Mouse (Mus musculus) urinary bladder, postnatal 14 days (tissue): ENCODE data around the gene Acr.

ENCODE experiments used
- DNase-seq: peaks from one replicate; pipeline ENCODE4 v3.0.0; 2021; ENCODE audit warnings: low spot score

The Acr gene

GRCm38 (mm10) chr15:89547824-89548601, 20.1 kb upstream of the Acr start:
- no peak for DNase-seq

DNA sequence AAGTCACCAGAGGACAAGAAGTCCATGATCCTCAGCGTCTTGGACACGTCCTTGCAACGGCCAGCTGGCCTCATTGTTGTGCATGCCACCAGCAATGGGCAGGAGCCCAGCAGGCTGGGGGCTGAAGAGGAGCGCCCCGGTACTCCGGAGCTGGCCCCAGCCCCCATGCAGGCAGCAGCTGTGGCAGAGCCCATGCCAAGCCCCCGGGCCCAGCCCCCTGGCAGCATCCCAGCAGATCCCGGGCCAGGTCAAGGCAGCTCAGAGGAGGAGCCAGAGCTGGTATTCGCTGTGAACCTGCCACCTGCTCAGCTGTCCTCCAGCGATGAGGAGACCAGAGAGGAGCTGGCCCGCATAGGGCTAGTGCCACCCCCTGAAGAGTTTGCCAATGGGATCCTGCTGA, 19.3 kb upstream of the Acr start:
- DNase-seq, result no peak

DNA sequence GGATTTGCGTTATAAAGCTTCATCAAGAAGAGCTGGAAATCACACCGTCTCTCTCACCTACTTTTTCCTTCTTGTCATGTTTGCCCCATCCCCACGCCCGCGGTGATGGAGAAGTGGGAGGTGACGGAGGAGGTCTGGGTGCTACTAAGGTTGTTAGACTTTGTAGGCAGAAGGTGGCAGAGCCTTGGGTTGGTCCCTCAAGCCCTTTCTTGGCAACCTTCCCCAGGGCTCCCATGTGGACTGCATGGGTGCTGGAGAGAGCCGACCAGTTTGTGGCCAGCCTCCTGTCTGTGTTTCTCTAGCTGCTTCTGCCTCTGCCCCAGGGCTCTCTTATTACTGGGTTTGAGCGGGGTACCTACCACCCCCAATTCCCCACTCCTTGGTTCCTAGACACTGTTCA, 17.6 kb upstream of the Acr start:
- no peak for DNase-seq

GRCm38 (mm10) chr15:89551733-89552132, 16.4 kb upstream of the Acr start:
- DNase-seq, result no peak

- no peak for DNase-seq
These were observed 12.5 kb upstream of the Acr start for GRCm38 (mm10) chr15:89555591-89555990.

- DNase-seq, result no peak
These were observed 11.5 kb upstream of the Acr start for GRCm38 (mm10) chr15:89556401-89557178.

GRCm38 (mm10) chr15:89557179-89557995, 10.7 kb upstream of the Acr start:
- DNase-seq, result peak; percentile 55

DNA sequence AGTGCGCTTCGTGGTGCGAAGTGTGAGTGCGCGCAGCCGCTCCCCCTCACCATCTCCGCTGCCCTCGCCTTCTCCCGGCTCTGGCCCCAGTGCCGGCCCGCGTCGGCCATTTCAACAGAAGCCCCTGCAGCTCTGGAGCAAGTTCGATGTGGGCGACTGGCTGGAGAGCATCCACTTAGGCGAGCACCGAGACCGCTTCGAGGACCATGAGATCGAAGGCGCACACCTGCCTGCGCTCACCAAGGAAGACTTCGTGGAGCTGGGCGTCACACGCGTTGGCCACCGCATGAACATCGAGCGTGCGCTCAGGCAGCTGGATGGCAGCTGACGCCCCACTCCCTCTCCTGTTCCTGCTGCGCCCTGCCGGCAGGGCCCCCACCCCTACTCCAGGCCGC, 10.1 kb upstream of the Acr start:
- DNase-seq, result no peak

GRCm38 (mm10) chr15:89559202-89559731, 8.9 kb upstream of the Acr start:
- no peak for DNase-seq

DNA sequence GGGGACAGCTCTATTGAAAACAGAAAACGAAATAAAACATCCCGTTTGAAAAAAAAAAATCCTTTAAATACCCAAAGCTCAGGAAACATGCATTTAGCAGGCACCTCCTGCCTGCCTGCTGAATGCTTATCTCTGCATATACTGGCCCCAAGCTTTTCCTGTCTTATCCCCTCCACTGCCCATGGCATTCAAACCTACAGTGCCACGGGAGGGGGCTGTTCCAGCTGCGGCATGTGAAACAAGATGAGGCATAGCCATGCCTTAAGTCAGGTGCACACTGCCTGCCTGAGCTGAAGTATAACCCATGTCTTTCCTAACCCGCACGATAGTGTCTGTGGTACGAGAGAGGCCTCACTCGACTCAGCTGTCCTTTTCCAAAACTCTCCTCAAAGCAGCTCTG, 4.0 kb downstream of the Acr start:
- DNase-seq, result no peak

GRCm38 (mm10) chr15:89582494-89582893, 14.4 kb downstream of the Acr start:
- DNase-seq, result no peak

- DNase-seq, result no peak
These were observed 17.0 kb downstream of the Acr start for GRCm38 (mm10) chr15:89585101-89585500.

- no peak for DNase-seq
These were observed 17.5 kb downstream of the Acr start for GRCm38 (mm10) chr15:89585631-89586030.

- no peak for DNase-seq
These were observed 21.0 kb downstream of the Acr start for GRCm38 (mm10) chr15:89589146-89589545.

GRCm38 (mm10) chr15:89591317-89591716, 23.2 kb downstream of the Acr start:
- DNase-seq, result no peak

- peak; percentile 88 for DNase-seq
These were observed 23.8 kb downstream of the Acr start, which contains the start of gene Rabl2 for GRCm38 (mm10) chr15:89591723-89592455. TSS of gene Rabl2 (minus strand) at chr15:89591923.

DNA sequence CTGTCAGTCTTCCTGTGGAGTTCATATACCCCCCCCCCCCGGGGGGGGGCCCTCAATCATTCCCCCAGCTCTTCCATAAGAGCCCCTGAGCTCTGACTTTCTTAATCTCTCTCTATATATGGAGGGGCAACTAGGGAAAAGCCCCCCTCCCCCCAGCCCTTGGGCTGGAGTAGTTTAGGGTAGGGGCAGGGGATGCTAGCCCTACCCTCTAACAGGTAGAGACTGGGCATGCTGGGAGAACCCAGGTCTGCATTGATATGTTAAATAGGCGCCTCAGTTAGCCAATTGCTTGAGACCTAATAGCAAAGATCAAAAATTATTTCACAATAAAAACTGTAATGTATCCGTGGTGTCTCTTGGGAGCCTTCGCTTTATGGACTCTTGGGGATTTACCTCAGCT, 24.4 kb downstream of the Acr start:
- DNase-seq, result no peak

- DNase-seq, result no peak
These were observed 37.9 kb downstream of the Acr start for GRCm38 (mm10) chr15:89605822-89606570.

GRCm38 (mm10) chr15:89607480-89607879, 39.4 kb downstream of the Acr start:
- no peak for DNase-seq

DNA sequence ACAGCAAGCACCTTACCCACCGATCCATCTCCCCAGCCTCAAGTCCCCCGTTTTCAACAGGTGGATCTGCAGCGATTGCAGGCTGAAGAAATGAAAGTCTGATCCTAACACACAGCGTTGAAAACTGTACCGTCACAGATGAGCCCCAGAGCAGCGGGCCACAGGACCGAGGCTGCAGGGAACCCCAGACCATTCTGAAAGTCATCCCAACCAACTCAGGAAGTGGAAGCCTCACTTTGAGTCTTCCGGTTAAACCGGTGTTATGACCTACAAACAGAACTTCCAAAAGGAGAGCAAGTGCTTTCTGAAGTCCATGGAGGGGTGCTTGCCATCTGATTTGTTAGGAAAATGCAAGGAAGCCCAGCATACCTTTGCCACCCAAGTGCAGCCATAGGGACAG, 39.8 kb downstream of the Acr start:
- no peak for DNase-seq
